Mouse (Mus musculus) hindbrain, embryonic 16.5 days (tissue): ENCODE results near the gene Rfc4. TPM values are rescaled to one million over a fixed set of nuclear protein-coding genes. Genes with fewer than 3 reads are reported as not detected.
"Not testable (repeated sequence)": the region's sequence is repeated elsewhere in the genome, so short reads cannot be mapped to it uniquely, and the experiment has no call there.

Experiments
- ATAC-seq: fragments of 200-750 bp; cut with Nextera tagmentation; 2 replicates; pipeline ENCODE4 v1.8.0; 2017; ENCODE audit warnings: moderate TSS enrichment, moderate library complexity
- H3K27ac ChIP-seq: fragments of 300-500 bp; sonication (generic); 2 replicates; pipeline ENCODE4 v1.5.1; 2014; ENCODE audit warnings: low read depth, mild to moderate bottlenecking, control low read depth, low read length, moderate library complexity
- H3K27me3 ChIP-seq: fragments of 300-500 bp; sonication (generic); replicated peaks from 2 replicates; pipeline ENCODE4 v1.6.1; 2014; ENCODE audit warnings: low read length; ENCODE audit not compliant: control insufficient read depth, insufficient read depth
- H3K36me3 ChIP-seq: fragments of 300-500 bp; sonication (generic); 2 replicates; pipeline ENCODE4 v1.6.1; 2014; ENCODE audit warnings: mild to moderate bottlenecking, low read length, moderate library complexity, mixed read lengths; ENCODE audit not compliant: control insufficient read depth, insufficient read depth
- H3K4me1 ChIP-seq: fragments of 300-500 bp; sonication (generic); 2 replicates; pipeline ENCODE4 v1.6.1; 2014; ENCODE audit warnings: low read depth, low read length; ENCODE audit not compliant: control insufficient read depth, insufficient read depth
- H3K4me2 ChIP-seq: fragments of 300-500 bp; sonication (generic); 2 replicates; pipeline ENCODE4 v1.6.1; 2014; ENCODE audit warnings: mild to moderate bottlenecking, low read length, control low read depth, moderate library complexity
- H3K4me3 ChIP-seq: fragments of 300-500 bp; sonication (generic); 2 replicates; pipeline ENCODE4 v1.5.1; 2014; ENCODE audit warnings: mild to moderate bottlenecking, low read length, control low read depth, moderate library complexity
- H3K9ac ChIP-seq: fragments of 300-500 bp; sonication (generic); 2 replicates; pipeline ENCODE4 v1.6.1; 2014; ENCODE audit warnings: low read depth, mild to moderate bottlenecking, control low read depth, low read length, moderate library complexity
- H3K9me3 ChIP-seq: fragments of 300-500 bp; sonication (generic); 2 replicates; pipeline ENCODE4 v1.6.1; 2014; ENCODE audit warnings: mild to moderate bottlenecking, low read length, moderate library complexity; ENCODE audit not compliant: control insufficient read depth
- WGBS: fragments of 180-500 bp; shearing (Covaris S2); extraction: QIAGEN DNeasy Blood & Tissue Kit; methylation state at CpG from one replicate; pipeline ENCODE4 v1.1.7; 2014; 5-methylcytosine and 5-hydroxymethylcytosine counted together
- polyA plus RNA-seq: library from polyadenylated mRNA; unstranded; fragments of >200 nt; fragmentation: Nextera tagmentation; extraction: Ambion mirVana; gene quantifications from 2 replicates; pipeline ENCODE4 v1.2.1, GENCODE M21; 2015

The Rfc4 gene
- polyA plus RNA-seq, 1 experiment from 2014 or later: 38.5 TPM

- ATAC-seq: peak; percentile 73
- Histone ChIP-seq H3K4me1 (peaks cover 11% of the 10 kb centered on the region), H3K27ac (no peak overlapping the region), H3K9me3 (no peaks in the 10 kb centered on the region), H3K9ac (peak overlapping the region; percentile 52), H3K4me3 (peak overlapping the region; percentile 37), H3K27me3 (peaks cover 4% of the 10 kb centered on the region), H3K4me2 (peak overlapping the region; percentile 61), H3K36me3 (no peaks in the 10 kb centered on the region)
- WGBS: under 1% methylated on average over 9 of the region's 9 CpGs
Measured at GRCm38 (mm10) chr16:23100099-23100575, 27.4 kb downstream of the Rfc4 start.

DNA sequence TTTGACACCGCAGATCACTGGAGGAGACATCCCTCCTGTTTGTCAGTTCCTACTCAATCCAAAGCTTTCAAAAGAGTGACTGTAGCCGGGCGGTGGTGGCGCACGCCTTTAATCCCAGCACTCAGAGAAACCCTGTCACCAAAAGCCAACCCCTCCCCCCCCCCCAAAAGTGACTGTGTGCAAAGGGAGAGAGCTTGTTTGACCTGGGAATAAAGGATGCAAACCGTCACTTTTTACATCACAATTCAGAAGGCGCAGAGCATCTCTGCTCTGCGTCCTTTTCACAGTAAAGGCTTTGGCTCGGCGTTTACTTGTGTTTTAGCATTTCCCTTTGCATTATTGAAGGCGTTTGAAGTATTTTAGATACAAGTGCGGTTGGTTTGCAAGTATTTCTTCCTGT is 27.9 kb downstream of the Rfc4 start:
- Histone ChIP-seq H3K27ac (no peak overlapping the region), H3K4me1 (peaks cover 11% of the 10 kb centered on the region), H3K36me3 (no peaks in the 10 kb centered on the region), H3K4me3 (peak overlapping the region; percentile 37), H3K4me2 (peak overlapping the region; percentile 61), H3K9me3 (no peaks in the 10 kb centered on the region), H3K9ac (peak overlapping the region; percentile 52; the same call in 1 of the 2 replicates), H3K27me3 (peaks cover 4% of the 10 kb centered on the region)
- ATAC-seq: no peak
- 8% methylated on average over 12 of the region's 12 CpGs for WGBS

DNA sequence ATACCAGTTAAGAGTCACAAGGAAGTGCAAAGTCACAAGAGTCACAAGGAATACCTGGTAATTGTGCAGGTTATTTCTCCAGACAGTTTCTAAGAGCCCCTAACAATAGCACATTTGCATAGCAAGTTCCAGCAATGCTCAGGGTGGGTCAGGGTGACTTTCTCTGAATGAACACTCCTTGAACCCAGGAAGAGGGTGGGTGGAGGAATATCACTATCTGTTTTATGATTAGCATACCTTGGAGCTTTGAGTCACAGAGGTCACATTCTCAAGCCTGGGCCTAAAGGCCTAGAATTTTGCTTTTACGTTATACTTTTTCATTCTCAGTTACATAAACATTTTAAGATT is 29.5 kb downstream of the Rfc4 start:
- H3K9me3 ChIP-seq, H3K4me2 ChIP-seq, H3K36me3 ChIP-seq, ATAC-seq, H3K27me3 ChIP-seq, H3K9ac ChIP-seq, H3K27ac ChIP-seq, H3K4me3 ChIP-seq: not testable (repeated sequence)
- peaks cover 11% of the 10 kb centered on the region for H3K4me1 ChIP-seq
- 97% methylated on average over 1 of the region's 1 CpGs for WGBS

DNA sequence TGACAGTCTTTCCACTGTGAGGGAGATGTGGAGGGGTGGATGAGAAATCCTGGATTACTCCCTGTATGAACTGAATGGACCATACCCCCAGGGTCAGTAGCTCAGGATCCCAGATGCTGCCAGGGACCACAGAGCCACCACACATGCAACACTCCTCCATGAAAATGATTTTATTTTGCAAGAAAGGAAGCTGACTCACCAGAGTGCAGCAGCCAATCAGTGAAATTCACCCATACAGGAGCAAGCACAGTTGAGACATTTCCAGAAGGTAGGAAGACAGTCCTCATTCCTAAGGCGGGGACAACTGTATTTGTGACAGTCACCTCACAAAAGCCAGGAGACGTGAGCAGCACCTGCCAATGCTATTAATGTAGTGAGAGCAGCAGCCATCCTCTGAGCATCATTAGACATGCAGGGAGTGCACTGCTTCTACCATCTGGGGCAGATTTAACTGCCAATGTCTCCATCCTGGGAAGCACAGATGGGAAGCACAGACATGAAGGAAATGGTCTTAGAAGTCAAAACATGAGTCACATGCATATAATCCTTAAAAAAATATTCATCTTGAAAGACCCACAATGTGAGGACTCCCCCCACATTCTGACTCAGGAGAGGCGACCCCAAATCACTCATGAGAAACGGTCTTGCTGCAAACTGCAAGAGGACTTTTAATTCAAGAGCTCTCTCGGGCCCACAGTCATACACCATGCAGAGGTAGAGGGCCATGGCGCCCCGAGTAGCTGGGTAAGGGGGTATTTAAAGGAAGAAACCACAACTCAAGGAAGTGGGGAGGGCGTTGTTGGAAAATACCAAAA is 30.0 kb downstream of the Rfc4 start:
- H3K4me1 ChIP-seq: peaks cover 11% of the 10 kb centered on the region
- H3K4me2 ChIP-seq, ATAC-seq, H3K9ac ChIP-seq, H3K4me3 ChIP-seq, H3K9me3 ChIP-seq, H3K36me3 ChIP-seq, H3K27ac ChIP-seq, H3K27me3 ChIP-seq: not testable (repeated sequence)
- WGBS: 79% methylated on average over 8 of the region's 8 CpGs

DNA sequence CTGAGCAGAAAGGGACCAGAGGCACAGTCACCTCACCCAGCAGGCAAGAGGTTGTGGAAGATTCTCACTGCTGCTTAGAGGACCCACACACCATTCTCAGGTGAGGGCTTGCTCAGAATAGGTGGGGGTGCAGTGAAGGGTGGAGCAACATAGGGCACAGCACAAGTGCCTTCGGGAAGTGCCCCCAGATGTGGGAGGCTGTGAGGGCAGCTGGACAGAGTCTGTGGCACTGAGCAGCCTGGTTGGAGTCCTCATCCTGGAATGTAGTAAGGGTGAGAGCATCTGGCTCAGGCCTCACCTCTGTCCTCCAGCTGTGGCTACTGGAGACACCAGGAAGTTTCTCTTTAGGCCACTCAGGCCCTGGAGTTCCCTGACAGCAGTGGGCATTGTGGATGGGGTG is 30.7 kb downstream of the Rfc4 start:
- not testable (repeated sequence) for H3K36me3 ChIP-seq, ATAC-seq, H3K9ac ChIP-seq, H3K9me3 ChIP-seq, H3K27ac ChIP-seq, H3K4me2 ChIP-seq, H3K4me3 ChIP-seq, H3K27me3 ChIP-seq
- H3K4me1 ChIP-seq: peaks cover 11% of the 10 kb centered on the region
- 89% methylated on average over 1 of the region's 1 CpGs for WGBS

GRCm38 (mm10) chr16:23095581-23095980 is 32.0 kb downstream of the Rfc4 start:
- H3K27ac ChIP-seq, H3K27me3 ChIP-seq, H3K4me2 ChIP-seq, H3K36me3 ChIP-seq, H3K9me3 ChIP-seq, H3K9ac ChIP-seq, ATAC-seq, H3K4me3 ChIP-seq: not testable (repeated sequence)
- peaks cover 11% of the 10 kb centered on the region for H3K4me1 ChIP-seq
- 91% methylated on average over 5 of the region's 5 CpGs for WGBS

DNA sequence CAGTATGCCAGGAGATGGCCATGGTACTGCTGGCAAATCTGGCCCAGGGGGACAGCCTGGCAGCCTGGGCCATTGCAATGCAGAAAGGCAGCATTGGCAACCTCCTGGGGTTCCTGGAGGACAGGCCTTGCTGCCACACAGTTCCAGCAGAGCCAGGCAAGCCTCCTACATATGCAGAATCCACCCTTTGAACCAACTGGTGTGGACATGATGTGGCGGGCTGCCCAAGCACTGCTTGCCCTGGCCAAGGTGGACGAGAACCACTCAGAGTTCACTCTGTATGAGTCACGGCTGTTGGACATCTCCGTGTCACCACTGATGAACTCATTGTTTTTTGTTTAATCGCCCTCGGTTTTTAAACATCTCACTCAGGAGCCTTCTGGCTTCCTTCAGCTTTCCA is 33.4 kb downstream of the Rfc4 start:
- H3K36me3 ChIP-seq: no peaks in the 10 kb centered on the region
- ATAC-seq: no peak
- H3K9me3 ChIP-seq: no peaks in the 10 kb centered on the region
- no peaks in the 10 kb centered on the region for H3K4me1 ChIP-seq
- no peaks in the 10 kb centered on the region for H3K27me3 ChIP-seq
- 97% methylated on average over 6 of the region's 6 CpGs for WGBS
- H3K4me3 ChIP-seq: no peak overlapping the region
- no peak overlapping the region for H3K9ac ChIP-seq
- no peak overlapping the region for H3K4me2 ChIP-seq
- H3K27ac ChIP-seq: no peak overlapping the region

GRCm38 (mm10) chr16:23093321-23093953 is 34.1 kb downstream of the Rfc4 start:
- Histone ChIP-seq H3K4me3 (no peak overlapping the region), H3K27ac (no peak overlapping the region), H3K4me1 (no peaks in the 10 kb centered on the region), H3K4me2 (no peak overlapping the region), H3K9me3 (no peaks in the 10 kb centered on the region), H3K36me3 (no peaks in the 10 kb centered on the region), H3K27me3 (no peaks in the 10 kb centered on the region), H3K9ac (no peak overlapping the region)
- ATAC-seq: no peak
- 81% methylated on average over 13 of the region's 13 CpGs for WGBS

- not testable (repeated sequence) for H3K4me2 ChIP-seq
Measured at GRCm38 (mm10) chr16:23091345-23091744, 36.2 kb downstream of the Rfc4 start.

More at GRCm38 (mm10) chr16:23091345-23091744, 36.2 kb downstream of the Rfc4 start:
- not testable (repeated sequence) for H3K9me3 ChIP-seq, ATAC-seq, H3K36me3 ChIP-seq, H3K27ac ChIP-seq, H3K4me1 ChIP-seq, H3K4me3 ChIP-seq, H3K27me3 ChIP-seq, H3K9ac ChIP-seq
